Mouse (Mus musculus) c-Kit-positive CD71-negative TER-119-negative erythroid progenitor cells, embryonic 14.5 days (primary cell): ENCODE results near the gene Patj.
A peak's percentile ranks its signal among the peaks of the same experiment; 100 is the strongest.
"Not testable (repeated sequence)": the region's sequence is repeated elsewhere in the genome, so short reads cannot be mapped to it uniquely, and the experiment has no call there.

ENCODE experiments used
- DNase-seq: peaks from one replicate; pipeline ENCODE4 v3.0.0-alpha.2; 2013; ENCODE audit warnings: low read depth

Patj gene

GRCm38 (mm10) chr4:98660534-98660933 lies 264.9 kb downstream of the Patj start:
- DNase-seq = no peak

- no peak for DNase-seq
These were observed 270.3 kb downstream of the Patj start for GRCm38 (mm10) chr4:98665884-98666283.

- DNase-seq = no peak
These were observed 270.9 kb downstream of the Patj start for GRCm38 (mm10) chr4:98666451-98666850.

GRCm38 (mm10) chr4:98667009-98667408 lies 271.4 kb downstream of the Patj start:
- no peak for DNase-seq

- DNase-seq = no peak
These were observed 281.9 kb downstream of the Patj start for GRCm38 (mm10) chr4:98677506-98677905.

GRCm38 (mm10) chr4:98686678-98687267 lies 291.2 kb downstream of the Patj start:
- DNase-seq = no peak

GRCm38 (mm10) chr4:98688116-98688515 lies 292.5 kb downstream of the Patj start:
- DNase-seq = no peak

GRCm38 (mm10) chr4:98688520-98688919 lies 292.9 kb downstream of the Patj start:
- DNase-seq = no peak

- no peak for DNase-seq
These were observed 294.4 kb downstream of the Patj start for GRCm38 (mm10) chr4:98689988-98690387.

GRCm38 (mm10) chr4:98693465-98694185 lies 298.0 kb downstream of the Patj start:
- no peak for DNase-seq

- DNase-seq = no peak
These were observed 302.3 kb downstream of the Patj start for GRCm38 (mm10) chr4:98697932-98698331.

- no peak for DNase-seq
These were observed 303.3 kb downstream of the Patj start for GRCm38 (mm10) chr4:98698921-98699320.

GRCm38 (mm10) chr4:98700156-98700555 lies 304.6 kb downstream of the Patj start:
- no peak for DNase-seq

- DNase-seq = peak; percentile 19
These were observed 306.8 kb downstream of the Patj start for GRCm38 (mm10) chr4:98702201-98702894.

GRCm38 (mm10) chr4:98710891-98711290 lies 315.3 kb downstream of the Patj start:
- no peak for DNase-seq

GRCm38 (mm10) chr4:98717735-98718546 lies 322.4 kb downstream of the Patj start:
- no peak for DNase-seq

- DNase-seq = no peak
These were observed 322.9 kb downstream of the Patj start for GRCm38 (mm10) chr4:98718547-98718917.

GRCm38 (mm10) chr4:98722454-98722853 lies 326.9 kb downstream of the Patj start:
- peak; percentile 38 for DNase-seq

GRCm38 (mm10) chr4:98724682-98725081 lies 329.1 kb downstream of the Patj start:
- DNase-seq = not testable (repeated sequence)

GRCm38 (mm10) chr4:98725439-98725838 lies 329.9 kb downstream of the Patj start:
- peak; percentile 5 for DNase-seq

GRCm38 (mm10) chr4:98726590-98727237 lies 331.1 kb downstream of the Patj start, which contains the start of gene L1td1:
Gene L1td1, plus strand, starts transcription at chr4:98726734.
- DNase-seq = no peak
